Mouse (Mus musculus): Measurements from ENCODE around the gene 2410004B18Rik.
"Not testable (repeated sequence)": the region's sequence is repeated elsewhere in the genome, so short reads cannot be mapped to it uniquely, and the experiment has no call there.

The 2410004B18Rik gene

DNA sequence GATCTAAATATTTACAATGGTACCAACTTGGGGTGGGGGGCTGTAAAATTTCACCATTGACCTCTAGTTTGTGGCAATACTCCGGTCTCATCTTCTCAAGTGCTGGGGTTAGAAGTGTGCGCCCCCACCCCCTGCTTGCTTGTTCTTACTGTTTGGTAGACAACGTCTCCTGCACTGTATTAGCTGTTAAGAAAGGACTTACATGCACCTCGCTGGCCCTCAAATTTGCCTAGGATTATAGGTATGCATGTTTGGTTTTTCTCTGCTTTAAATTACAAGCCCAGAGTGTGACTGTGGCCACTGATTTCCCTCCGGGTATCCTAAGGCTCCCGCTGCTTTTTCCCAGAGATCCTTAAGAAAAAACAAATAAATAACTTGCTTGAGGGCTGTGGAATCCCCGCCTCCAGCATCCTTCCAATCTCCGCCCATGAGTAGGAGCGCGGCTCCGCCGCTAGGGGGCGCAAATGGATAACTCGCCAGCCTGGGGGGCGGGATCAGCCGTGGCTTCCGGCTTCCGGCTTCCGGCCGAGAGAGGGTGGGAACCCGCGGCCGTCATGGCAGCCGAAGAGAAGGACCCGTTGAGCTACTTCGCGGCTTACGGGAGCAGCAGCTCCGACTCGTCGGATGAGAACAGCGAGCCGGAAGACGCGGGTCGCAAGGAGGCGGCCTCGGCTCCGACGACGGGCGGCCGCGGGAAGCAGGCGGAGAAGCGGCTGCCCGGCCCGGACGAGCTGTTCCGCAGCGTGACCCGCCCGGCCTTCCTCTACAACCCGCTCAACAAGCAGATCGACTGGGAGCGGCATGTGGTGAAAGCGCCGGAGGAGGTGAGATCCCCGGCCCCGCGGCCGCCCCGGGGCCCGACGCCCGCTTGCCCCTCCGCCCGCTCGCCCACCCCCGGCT is at the start of gene 2410004B18Rik:
TSS of gene 2410004B18Rik (plus strand) at position 510 of the 900 bp plus-strand sequence.
- peak; percentile 90 for DNase-seq (ENCODE audit: low spot score)

DNA sequence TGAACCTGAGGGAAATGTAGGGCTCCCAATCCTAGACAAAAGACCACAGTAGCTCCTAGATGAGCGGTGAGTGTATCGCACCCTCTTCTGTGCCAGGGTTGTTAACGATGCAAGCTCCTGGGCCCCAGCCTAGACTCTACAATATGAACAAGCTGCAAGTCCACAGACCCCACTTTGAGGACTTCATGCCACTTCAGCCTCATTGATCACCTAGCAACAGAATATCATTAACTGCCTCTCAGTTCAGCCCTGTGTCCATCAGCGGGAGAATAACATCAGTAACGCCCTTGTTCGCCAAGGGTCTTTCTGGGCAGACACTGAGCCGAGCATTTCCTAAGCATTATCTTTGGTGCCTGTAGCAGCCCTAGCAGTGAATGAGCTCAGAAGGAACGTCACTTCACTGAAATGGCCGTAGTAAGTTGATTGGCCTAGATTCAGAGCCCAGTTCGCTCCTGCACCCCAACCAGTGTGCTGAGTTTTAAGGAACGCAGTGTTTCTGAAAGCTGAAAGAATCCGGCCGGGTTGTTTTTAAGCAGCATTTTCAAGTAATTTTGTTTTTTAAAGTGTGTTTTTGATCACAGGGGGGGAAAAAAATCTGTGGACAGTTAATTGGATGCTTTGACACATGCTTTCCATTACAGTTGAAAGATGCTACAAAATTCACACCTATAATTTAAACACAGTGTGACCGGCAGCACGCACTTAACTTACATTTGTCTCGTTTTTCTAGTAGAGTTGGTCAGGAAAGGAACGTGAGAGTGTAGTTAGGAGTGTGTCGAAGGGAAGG is 47.3 kb upstream of the 2410004B18Rik start:
- no peak for DNase-seq (ENCODE audit: low spot score)

DNA sequence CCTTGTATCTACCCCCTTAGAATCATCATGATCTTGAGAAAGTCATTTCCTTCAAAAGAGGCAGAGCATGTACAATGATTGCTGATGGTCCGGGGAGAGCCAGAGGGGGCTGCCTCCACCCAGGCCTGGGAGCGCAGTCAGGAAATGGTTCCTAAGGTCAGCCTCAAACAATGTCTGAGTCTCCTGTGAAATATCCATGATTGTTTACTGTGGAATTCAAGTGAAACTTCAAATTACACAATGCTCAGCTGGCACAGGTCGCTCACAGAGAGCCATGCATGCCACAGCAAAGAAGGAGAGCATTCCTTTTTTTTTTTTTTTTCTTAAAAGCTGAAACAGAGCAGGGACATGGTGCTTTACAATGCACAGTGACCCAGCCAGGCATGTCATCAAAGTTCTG is 45.4 kb upstream of the 2410004B18Rik start:
- no peak for DNase-seq (ENCODE audit: low spot score)

DNA sequence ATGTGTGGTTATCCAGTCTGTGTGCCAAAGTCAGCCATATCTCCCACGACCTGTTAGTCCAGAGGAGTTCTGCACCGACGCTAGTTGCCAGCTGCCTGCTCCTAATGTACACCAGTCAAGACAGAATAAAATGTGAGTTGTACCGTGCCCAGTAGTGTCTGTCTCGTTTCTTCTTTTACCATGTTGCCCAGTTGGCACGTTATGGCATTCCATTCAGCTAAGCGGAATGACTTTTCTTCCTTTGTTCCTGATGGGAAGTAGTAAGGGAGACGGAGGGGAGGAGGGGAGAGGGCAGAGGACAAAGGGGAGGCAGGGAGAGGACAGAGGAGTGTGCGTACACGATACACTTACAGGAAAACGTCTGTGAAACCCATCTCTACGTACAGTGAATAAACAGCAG is 43.7 kb upstream of the 2410004B18Rik start:
- no peak for DNase-seq (ENCODE audit: low spot score)

DNA sequence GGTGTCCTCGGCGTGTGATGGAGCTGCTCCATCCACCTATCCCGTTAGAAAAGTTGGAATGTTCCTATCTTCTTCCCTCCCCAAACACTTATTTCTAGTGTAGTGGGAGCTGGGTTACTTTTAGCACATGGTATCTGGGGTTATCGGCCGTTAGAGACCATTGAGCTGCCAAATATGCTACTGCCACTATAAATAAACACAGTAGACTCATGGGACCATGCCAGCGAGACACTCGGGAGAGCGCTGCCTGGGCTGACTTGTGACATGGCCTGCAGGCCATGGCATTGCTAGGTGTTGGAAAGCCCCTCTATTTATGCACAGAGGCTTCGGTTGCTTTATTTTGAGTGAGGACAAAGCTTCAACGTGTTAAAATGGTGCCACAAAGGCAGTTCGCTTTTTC is 40.1 kb upstream of the 2410004B18Rik start:
- DNase-seq (ENCODE audit: low spot score), result no peak

DNA sequence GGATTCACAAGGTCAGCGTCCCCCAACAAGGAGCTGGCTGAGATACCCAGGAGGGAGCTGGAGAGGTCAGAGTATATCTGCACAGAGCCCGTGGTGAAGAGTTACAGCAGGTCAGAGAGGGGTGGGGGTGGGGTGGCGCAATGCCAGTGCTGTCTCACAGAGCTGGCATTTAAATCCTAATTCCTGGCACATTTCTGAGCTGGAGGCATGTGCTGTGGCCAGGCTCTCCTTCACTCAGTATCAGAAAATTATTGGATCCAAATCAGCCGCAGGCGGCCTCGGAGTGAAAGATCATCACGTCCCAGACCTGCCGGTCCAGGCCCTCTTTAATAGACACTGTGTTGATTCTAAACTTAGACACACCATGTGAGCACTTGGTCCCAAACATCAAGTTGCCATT is 38.0 kb upstream of the 2410004B18Rik start:
- no peak for DNase-seq (ENCODE audit: low spot score)

DNA sequence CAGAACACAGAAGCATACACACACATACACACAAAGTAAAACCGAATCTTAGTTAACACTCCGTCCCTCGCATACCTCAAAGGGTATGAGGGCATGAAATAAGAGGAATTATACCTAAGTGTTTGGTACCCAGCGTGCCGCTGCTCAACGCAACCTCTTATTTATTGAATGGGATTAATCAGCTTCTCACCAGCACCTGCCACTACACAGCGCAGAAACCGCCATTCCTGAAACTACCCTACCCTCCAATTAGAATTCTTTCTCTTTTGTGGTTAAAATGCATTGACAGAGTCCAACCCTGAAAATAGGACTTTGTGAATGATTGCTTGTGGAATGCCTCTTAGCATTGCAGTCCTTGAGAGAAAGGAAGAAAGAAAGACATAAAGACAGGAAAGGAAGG is 34.3 kb upstream of the 2410004B18Rik start:
- DNase-seq (ENCODE audit: low spot score), result no peak

DNA sequence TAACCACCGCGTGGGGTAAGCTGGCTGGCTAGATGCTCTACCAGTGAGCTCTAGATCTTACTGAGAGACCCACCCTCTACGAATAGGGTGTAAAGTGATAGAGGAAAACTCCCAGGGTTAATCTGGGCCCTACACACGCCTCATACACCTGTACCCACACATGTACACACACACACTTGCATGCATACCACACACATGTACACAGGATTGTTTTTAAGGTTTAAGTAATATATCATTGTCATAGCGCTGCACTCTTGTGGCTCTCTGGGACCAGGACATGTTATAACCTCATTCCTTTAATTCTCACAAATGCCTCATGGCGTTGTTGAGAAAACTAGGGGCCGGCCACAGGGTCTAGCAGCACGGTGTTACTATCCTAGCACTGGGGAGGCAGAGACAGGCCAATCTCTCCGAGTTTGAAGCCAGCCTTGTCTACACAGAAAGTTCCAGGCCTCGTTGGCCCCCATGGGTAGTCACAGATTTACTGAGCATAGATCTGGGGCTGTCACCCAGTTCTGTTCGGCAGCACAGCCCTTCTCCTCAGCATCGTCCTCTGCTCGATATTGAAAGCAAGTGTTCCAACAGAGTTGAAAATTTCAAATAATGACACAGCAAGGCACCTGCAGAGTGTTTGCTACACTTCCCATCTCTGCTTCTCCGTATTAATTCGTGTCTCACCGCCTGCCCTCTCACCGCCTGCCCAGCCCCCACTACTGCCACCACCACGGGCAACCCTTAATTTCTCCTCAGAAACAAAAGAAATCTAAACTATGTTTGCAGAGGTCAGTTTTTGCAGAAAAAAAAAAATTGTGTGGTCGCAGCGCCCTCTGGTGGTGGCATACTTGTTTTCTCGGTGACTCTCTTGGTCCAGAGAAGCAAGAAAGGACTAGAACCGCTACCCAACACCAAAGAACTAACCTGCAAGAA is 32.7 kb upstream of the 2410004B18Rik start:
- peak; percentile 42 for DNase-seq (ENCODE audit: low spot score)

DNA sequence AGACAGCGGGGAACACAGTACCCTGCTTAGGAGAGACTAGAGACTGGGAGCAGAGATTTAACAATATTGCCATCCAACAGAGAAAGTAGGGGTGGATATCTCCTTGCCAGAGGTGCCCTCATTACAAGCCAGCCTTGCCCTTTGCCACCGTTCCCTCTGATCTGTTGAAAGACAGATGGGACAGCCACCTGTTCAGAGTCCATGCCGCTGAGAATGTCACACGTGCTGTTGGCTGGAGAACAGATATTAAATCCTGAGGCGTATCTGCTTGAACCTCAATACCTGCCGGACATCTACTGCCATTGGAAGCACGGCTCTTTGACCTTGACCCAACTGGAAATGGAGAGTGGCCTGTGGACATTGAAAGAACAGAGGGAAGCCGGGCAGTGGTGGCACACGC is 31.2 kb upstream of the 2410004B18Rik start:
- no peak for DNase-seq (ENCODE audit: low spot score)

DNA sequence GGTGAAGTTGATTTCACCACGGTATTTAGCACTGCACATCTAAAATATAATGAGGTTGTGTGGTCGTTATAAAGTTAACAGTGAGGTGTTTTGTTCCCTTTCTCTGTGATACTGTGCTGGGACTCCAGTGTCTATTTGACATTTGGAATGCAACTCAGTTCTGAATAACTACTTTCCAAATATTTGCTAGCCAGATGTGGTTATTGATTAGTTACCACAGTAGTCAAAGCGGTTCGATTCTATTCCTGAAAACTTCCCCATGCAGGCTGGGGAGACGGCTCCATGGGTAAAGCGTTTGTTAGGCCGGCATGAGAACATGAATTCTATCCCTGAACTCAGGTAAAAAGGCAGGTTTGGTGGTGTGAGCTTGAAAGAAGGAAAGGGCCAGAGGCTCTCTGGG is 25.3 kb upstream of the 2410004B18Rik start:
- DNase-seq (ENCODE audit: low spot score), result no peak

DNA sequence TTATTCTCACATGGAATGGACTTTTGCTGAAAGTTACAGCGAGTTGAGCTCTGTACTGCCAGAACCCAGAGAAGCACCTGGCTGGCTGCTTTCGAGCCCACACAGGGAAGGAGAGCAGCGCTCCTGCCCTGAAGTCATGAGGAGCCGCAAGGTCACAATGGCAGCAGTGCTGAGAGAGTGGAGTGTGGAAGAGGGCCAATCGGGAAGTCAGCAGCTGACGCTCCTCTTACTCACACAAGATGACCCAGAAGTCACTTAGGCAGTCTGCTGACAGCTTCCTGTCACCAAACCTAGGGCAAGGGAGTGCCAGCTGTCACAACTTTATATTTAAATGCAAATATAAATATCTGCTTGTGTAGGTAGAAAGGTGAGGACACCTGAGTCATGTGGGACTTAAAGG is 24.6 kb upstream of the 2410004B18Rik start:
- DNase-seq (ENCODE audit: low spot score), result no peak

DNA sequence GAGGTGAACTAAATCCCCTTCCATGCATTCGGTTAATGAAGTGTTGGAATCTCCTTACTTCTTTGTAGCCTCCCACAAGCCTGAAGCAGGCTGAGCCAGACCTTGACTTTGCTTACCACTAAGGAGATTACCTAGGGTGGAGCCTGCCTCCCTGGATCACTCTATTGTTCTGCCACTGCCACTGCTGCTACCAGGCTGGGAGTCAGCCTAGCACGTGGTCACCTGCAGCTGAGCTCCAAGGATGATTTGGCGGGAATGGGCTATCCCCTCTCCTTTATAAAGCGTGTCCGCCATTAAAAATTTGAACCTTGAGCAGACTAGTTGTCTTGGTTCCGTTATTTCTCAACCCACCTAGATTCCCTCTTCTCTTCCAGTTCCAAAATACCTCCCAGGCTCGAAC is 23.9 kb upstream of the 2410004B18Rik start:
- DNase-seq (ENCODE audit: low spot score), result not testable (repeated sequence)

DNA sequence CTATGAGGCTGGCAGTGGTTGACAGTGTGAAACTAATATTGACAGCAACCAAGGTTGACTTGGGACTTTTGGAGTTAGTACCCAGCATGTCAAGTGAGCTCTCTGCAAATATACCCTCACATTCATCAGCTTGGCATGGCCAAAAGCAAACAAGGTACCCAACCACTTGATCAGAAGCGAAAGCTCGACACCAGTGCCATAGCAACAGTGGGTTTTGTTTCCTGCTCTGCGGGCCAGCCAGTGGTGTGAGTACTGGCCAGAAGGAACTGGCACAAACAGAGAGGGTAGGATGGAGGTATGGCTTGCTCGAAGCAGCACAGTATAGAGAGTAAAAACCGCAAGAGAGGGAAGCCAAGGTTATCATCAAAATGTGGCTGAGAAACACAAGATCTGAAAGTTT is 21.4 kb upstream of the 2410004B18Rik start:
- DNase-seq (ENCODE audit: low spot score), result no peak

DNA sequence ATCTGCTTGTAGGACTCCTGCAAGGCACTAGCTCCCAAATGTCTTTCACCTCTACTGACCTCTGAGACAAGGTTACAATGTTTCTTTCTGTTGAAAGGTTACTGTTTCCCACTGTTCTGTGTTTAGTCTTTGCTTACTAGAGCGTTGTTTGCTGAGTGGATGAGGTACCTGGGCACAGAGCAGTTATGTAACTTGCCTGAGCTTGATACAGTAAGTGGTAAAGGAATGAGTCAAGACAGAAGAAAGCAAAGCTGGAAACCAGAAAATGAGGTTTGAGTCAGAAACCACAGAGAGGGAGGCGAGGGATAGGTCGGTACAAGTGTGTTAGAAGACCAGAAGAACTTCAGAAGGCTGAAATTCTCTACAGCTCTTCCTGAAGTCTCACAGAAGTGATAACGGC is 21.0 kb upstream of the 2410004B18Rik start:
- DNase-seq (ENCODE audit: low spot score), result no peak

DNA sequence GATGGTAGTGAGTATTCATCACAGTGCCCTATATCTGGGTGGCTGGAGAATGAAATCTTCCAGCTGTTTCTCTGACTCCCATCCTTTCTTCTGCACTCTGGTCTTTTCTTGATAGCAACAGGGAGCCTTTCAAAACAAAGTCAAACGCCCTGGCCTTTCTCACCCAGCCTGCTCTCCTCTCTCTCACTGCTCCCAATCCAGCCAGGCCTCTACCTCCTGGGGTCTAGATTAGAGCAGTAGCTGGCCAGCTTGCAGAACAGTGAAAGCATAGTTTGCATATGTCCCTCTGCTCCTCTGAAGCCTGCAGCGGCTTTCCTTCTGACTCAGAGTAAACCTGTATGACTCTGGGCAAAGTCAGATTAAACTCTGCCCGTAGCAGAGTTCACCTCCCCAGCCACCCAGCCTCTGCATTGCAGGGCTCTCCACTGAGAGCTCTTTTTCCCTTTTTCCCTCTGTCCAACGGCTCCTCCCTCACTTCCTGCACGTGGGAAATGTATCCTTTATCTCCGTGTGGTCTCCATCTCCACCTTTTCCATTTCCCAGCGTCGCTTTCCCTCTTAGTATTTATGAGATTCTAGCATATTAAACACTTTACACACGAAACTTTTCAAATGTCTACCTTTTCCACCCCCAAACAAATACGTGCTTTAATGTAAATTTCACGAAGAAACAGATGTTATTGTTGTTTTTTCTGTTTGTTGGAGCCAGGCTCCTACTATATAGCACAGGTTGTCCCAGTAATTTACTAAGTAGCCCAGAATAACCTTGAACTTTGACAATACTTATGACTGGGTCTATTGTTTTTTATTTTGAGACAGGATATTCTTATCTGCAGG is 15.6 kb upstream of the 2410004B18Rik start, which contains the start of gene Bcl10:
TSS of gene Bcl10 (plus strand) at position 786 of the 836 bp plus-strand sequence.
- DNase-seq (ENCODE audit: low spot score), result no peak

DNA sequence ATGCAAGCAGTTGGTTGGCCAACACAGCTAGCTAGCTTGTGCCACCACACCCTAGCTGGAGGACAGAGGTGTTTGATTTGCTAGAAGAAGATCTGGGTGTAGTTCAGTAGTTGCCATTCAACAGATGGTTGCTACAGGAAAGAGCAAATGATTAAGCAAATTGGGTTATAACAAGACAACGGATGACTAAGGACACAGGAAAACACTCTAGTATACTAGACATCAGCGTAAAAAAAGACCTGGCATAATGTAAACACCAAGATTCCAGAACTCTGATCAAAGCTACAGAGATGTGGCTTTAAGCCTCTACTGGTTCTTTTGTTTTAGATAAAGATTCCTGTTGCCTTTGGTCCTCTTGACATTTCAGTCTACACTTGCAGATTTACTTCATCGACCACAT is 14.8 kb upstream of the 2410004B18Rik start:
- no peak for DNase-seq (ENCODE audit: low spot score)

DNA sequence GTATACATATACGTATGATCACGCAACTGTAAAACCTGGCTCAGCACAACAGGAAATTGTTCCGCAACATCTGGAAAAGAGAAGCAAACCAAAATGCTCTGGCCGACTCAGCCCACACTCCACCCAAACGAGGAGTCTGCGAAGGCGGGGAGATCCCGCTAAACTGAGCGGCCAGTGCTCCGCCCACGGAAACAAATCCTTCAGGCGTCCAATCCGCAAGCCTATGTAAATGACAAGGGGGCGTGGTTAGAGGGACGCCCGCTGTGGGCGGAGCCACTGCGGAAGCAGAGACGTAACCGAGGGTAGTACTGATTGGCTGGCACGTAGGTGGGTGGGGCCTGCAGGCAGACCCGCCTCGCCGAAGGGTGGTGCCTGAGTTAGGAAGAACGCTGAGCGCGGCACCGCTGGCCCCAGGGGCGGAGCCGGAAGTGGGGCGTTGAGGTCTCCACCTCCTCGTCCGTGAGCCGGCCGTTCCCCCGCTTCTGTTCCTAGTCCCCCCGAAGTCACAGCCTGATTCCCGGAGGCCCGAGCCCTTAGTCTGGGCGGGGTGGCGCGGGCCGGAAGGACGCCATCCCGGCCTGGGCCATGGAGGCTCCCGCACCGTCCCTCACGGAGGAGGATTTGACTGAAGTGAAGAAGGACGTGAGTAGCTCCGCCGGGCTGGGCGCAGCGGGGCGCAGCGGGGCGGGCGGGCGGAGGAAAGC is 13.8 kb upstream of the 2410004B18Rik start:
- DNase-seq (ENCODE audit: low spot score), result peak; percentile 100

DNA sequence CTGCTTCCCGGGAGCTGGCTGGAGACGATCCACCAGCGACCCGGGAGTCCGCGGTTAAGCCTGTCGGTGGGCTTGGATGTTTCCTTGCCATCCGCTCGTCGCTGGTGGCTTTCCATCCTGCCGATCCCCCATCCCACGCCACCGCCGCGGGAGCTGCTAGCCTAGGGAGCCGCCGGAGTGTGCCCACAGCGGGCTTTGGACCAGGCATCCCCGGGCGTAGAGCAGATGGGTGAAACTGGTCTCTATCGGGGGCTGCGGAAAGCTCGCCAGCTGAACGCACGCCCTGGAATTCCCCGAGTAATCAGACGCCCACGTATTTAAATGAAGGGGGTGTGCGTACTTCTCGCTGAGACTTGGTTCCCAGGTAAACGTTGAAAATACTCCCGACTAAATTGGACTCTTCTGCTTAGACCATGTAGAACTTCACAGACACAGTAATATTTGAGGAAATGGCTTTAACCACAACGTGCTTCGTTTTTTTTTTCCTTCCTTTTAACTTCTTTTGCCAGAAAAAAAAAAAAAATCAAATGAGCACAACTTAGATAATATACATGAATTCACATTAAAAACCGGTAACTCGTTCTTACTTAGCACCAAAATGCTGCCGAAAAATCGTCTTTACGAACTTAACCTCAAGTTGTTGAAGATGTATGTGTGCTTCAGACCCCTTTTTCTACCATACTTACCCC is 13.0 kb upstream of the 2410004B18Rik start:
- peak; percentile 50 for DNase-seq (ENCODE audit: low spot score)

DNA sequence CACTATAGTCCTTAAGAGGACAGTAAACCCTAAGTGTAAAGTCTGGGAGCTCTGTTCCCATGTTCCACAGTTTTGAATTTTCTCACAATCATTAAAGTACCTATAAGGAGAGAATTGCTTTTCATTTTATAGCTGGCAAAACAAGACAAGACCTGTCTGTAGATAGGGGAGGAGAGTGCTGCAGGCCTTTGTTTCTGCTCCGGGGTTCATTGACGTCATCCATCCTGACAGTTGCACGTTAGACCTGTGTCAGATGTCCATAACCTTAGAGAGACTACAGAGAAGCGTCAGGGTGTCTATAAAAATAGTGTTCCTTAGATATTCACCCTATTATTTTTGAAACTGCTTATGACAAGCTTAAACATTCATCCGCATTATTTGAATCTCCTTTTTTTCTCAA is 12.3 kb upstream of the 2410004B18Rik start:
- no peak for DNase-seq (ENCODE audit: low spot score)

All from lung, postnatal 25 days (tissue).